Mouse (Mus musculus): ENCODE data around the gene Ubap2l.

- TF ChIP-seq CTCF (IDR thresholded peaks at IDR 0.05; ENCODE audit: borderline replicate concordance, control insufficient read depth, extremely low read depth, insufficient read depth, low read length, poor library complexity) = no peak
- no peak for TF ChIP-seq POLR2A (IDR thresholded peaks at IDR 0.05; ENCODE audit: control insufficient read depth, extremely low read depth, insufficient read depth, low read length, poor library complexity)
These were observed 64.6 kb downstream of the Ubap2l start for GRCm38 (mm10) chr3:89987822-89988221.
